Mouse (Mus musculus) erythroblast, embryonic 14.5 days (primary cell): ENCODE data around the gene Bcar3. TPM values are rescaled to one million over a fixed set of nuclear protein-coding genes. Genes with fewer than 3 reads are reported as not detected.
"Not testable (repeated sequence)": the region's sequence is repeated elsewhere in the genome, so short reads cannot be mapped to it uniquely, and the experiment has no call there.

Source experiments
- H3K27me3 ChIP-seq: 2 replicates; pipeline ENCODE4 v1.6.1; 2012; ENCODE audit warnings: inconsistent platforms; ENCODE audit not compliant: control insufficient read depth
- H3K36me3 ChIP-seq: 2 replicates; pipeline ENCODE4 v1.6.1; 2012; ENCODE audit warnings: mild to moderate bottlenecking, inconsistent platforms; ENCODE audit not compliant: control insufficient read depth
- H3K4me1 ChIP-seq: 2 replicates; pipeline ENCODE4 v1.6.1; 2012; ENCODE audit warnings: inconsistent platforms; ENCODE audit not compliant: control insufficient read depth
- H3K4me3 ChIP-seq: replicated peaks from 2 replicates; pipeline ENCODE3; 2012; ENCODE audit warnings: moderate library complexity, mild to moderate bottlenecking, inconsistent platforms
- H3K9me3 ChIP-seq: 2 replicates; pipeline ENCODE4 v1.6.1; 2012; ENCODE audit warnings: low read length, inconsistent platforms, mixed read lengths; ENCODE audit not compliant: control insufficient read depth
- GATA1 ChIP-seq: IDR thresholded peaks from 2 replicates; pipeline ENCODE4 v1.6.1; 2012; ENCODE audit warnings: low read length, inconsistent platforms, mixed read lengths
- TAL1 ChIP-seq: IDR thresholded peaks from 3 replicates; pipeline ENCODE4 v1.6.1; 2012; ENCODE audit warnings: low read length, inconsistent platforms, mixed read lengths
- polyA plus RNA-seq: library from polyadenylated mRNA; stranded (reverse); fragments of >175 nt; gene quantifications from 2 replicates; pipeline ENCODE4 v1.2.3, GENCODE M21; 2012

The Bcar3 gene
- polyA plus RNA-seq, 1 experiment = not detected

DNA sequence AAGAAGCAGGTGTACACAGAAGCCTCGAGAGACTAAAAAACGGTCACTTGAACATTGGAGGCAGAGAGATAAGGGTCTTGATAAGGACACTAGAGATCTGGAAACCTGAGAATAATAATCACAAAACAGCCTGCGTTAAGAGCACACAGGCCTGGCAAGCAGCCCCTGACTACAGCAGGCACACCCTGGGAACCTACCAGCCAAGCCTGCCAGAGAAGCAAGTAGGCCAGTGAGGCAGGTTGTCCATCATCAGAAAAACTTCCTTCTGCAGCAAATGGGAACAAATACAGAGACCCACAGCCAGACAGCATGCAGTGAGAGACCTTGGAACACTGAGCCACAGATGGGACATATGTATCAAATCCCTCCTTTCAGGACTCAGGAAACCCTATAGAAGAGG, 93.8 kb downstream of the Bcar3 start:
- Histone ChIP-seq H3K9me3 (no peaks in the 10 kb centered on the region), H3K36me3 (no peaks in the 10 kb centered on the region), H3K4me3 (no peak overlapping the region), H3K27me3 (no peaks in the 10 kb centered on the region), H3K4me1 (no peaks in the 10 kb centered on the region)
- TF ChIP-seq GATA1 (no peak), TAL1 (no peak)

DNA sequence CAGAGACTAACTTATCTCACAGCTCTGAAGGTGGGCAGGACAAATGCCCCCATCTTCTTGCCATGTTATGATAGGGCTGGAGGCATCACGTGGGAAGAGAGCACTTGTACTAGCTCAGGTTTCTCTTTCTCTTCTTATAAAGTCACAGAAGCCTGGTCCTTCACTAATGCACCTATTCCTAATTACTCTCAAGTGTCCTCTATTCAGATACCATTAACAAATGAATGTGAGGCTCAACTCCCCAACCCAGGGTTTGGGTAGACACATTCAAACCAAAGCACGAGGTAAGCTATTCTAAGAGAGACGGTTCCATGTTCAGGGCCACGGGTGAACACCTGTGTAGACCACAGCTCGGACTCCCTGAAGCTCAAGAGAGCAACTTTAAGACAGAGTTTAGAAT, 96.0 kb downstream of the Bcar3 start:
- H3K9me3 ChIP-seq = no peaks in the 10 kb centered on the region
- H3K4me1 ChIP-seq = no peaks in the 10 kb centered on the region
- H3K36me3 ChIP-seq = no peaks in the 10 kb centered on the region
- H3K4me3 ChIP-seq = no peak overlapping the region
- TF ChIP-seq GATA1 (no peak), TAL1 (no peak)
- no peaks in the 10 kb centered on the region for H3K27me3 ChIP-seq

DNA sequence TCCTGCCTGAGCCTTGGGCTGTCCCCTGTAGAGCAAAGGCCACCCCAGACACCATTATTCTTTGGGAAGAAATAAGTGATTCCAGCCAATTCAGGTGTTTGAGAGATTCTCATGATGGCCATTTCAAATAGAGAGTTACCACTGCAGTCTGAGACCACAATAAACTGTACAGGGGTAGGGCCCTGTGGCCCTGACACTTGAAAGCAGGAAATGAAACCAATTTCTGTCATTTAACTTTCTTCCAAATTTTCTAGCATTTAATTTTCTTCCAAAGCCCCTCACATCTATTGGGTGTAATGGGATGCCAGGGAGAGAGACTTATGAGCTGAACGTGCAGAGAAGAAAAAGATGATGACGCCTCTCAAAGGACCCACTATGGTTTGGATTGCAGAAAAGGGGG, 97.2 kb downstream of the Bcar3 start:
- Histone ChIP-seq H3K36me3 (no peaks in the 10 kb centered on the region), H3K9me3 (no peaks in the 10 kb centered on the region), H3K4me1 (no peaks in the 10 kb centered on the region), H3K27me3 (no peaks in the 10 kb centered on the region), H3K4me3 (no peak overlapping the region)
- no peak for TF ChIP-seq GATA1
- TF ChIP-seq TAL1 = no peak

DNA sequence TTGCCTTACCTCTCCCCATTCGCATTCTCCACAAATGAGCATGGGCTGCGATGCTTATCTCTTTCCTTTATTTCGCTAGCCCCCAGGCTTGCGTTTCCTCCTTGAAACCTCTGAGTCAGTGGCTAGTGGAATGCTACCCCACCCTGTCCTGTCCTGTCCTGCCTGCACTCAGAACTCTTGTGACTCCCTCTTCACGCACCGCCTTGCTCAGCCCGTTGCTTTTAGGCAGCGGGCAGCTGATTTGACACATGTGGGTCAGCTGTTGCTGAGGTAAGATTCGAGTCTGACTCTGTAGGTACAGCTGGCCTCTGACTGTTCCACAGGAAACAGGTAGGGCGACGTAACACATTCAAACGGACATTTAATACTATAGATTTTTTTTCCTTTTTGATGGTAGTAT, 97.9 kb downstream of the Bcar3 start:
- no peak for TF ChIP-seq TAL1
- no peak for TF ChIP-seq GATA1
- H3K36me3 ChIP-seq = no peaks in the 10 kb centered on the region
- H3K27me3 ChIP-seq = no peaks in the 10 kb centered on the region

DNA sequence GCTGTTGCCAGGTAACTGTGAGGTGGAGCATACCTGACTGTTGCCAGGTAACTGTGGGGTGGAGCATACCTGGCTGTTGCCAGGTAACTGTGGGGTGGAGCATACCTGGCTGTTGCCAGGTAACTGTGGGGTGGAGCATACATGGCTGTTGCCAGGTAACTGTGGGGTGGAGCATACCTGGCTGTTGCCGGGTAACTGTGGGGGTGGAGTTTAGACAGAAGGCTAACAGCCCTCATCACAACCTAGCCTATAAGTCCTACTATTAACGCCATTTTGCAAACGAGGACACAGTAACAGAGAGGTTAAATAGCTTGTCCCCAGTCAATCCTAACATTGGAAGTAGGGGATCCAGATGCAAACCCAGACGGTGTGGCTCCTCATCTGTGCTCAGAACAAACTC, 99.5 kb downstream of the Bcar3 start:
- H3K4me1 ChIP-seq, H3K27me3 ChIP-seq, H3K4me3 ChIP-seq, H3K36me3 ChIP-seq, H3K9me3 ChIP-seq: not testable (repeated sequence)

More for the DNA sequence above, 97.9 kb downstream of the Bcar3 start:
- Histone ChIP-seq H3K4me3 (no peak overlapping the region), H3K4me1 (no peaks in the 10 kb centered on the region), H3K9me3 (no peaks in the 10 kb centered on the region)

- no peaks in the 10 kb centered on the region for H3K36me3 ChIP-seq
- TF ChIP-seq GATA1 (no peak), TAL1 (no peak)
- H3K27me3 ChIP-seq = no peaks in the 10 kb centered on the region
- no peaks in the 10 kb centered on the region for H3K4me1 ChIP-seq
- no peak overlapping the region for H3K4me3 ChIP-seq
- H3K9me3 ChIP-seq = no peaks in the 10 kb centered on the region
These were observed 100.0 kb downstream of the Bcar3 start for GRCm38 (mm10) chr3:122393836-122394374.

DNA sequence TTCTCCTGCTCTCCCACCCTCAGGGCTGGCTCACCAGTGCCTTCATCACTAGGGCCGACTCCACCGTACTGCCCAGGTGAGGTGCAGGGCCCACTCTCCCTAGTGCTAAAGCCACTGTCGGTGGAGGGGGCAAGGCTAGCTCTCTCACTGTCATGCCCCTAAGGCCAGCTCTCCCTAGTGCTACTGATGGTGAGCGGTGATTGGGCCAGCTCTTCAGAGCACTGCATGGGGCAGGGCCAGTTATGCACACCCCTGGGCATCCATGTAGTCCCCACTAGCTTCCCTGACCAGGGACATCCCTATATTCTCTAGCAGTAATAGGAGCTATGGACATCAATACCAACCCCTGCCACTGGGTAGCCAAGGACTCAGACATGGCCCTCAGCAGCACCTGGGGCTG, 103.0 kb downstream of the Bcar3 start:
- no peak for TF ChIP-seq GATA1
- TF ChIP-seq TAL1 = no peak
- Histone ChIP-seq H3K9me3 (no peaks in the 10 kb centered on the region), H3K36me3 (no peaks in the 10 kb centered on the region), H3K4me3 (no peak overlapping the region), H3K4me1 (no peaks in the 10 kb centered on the region), H3K27me3 (no peaks in the 10 kb centered on the region)

DNA sequence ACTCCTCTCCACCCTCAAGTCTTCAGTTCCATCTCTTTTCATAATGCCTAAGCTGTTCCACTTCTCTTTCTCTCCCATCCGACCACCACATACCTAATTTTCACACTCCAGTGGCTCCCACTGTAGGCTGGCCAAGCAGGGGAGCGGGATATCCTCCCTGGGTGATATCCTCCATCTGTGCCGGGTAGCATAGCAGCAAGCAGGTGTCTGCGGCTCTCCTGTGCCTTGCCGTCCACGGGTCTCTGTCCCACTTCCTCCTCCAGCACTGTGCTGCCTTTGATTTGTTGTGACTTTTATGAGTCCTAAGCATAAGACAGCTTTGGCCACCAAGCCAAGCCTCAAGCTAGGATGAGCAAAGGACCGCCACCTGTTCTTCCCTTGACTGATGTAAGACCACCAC, 103.5 kb downstream of the Bcar3 start:
- Histone ChIP-seq H3K4me1 (no peaks in the 10 kb centered on the region), H3K4me3 (no peak overlapping the region), H3K9me3 (no peaks in the 10 kb centered on the region), H3K36me3 (no peaks in the 10 kb centered on the region), H3K27me3 (no peaks in the 10 kb centered on the region)
- TF ChIP-seq GATA1 (no peak), TAL1 (no peak)

- H3K36me3 ChIP-seq = no peaks in the 10 kb centered on the region
- H3K4me3 ChIP-seq = no peak overlapping the region
- no peaks in the 10 kb centered on the region for H3K27me3 ChIP-seq
- TF ChIP-seq TAL1 (no peak), GATA1 (no peak)
- no peaks in the 10 kb centered on the region for H3K9me3 ChIP-seq
- H3K4me1 ChIP-seq = no peaks in the 10 kb centered on the region
These were observed 107.1 kb downstream of the Bcar3 start for GRCm38 (mm10) chr3:122401011-122401410.

DNA sequence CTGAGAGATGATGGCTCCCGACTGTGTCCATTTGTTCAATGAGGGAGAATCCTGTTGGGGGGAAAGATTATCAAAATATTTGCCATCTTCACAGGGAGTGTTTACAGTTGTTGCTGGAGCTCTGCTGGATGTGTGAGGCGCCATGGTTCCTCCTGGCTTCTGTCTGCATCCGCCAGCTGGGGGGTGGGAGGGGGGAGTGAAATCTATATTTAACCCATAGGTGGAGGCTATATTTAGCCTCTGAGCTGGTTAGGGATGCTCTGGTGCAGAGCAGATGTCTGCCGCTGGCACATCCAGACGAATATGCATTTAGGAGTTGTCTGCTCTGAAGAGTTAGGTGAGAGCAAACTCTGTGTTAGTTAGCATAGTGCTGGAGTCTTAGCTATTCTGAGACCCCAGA, 108.2 kb downstream of the Bcar3 start:
- no peak overlapping the region for H3K4me3 ChIP-seq
- no peaks in the 10 kb centered on the region for H3K27me3 ChIP-seq
- no peaks in the 10 kb centered on the region for H3K36me3 ChIP-seq
- TF ChIP-seq TAL1 = no peak
- no peak for TF ChIP-seq GATA1
- H3K4me1 ChIP-seq = no peaks in the 10 kb centered on the region
- no peaks in the 10 kb centered on the region for H3K9me3 ChIP-seq
